Mouse (Mus musculus) frontal cortex, adult (tissue): Measurements from ENCODE around the gene Homer2.
A peak's percentile ranks its signal among the peaks of the same experiment; 100 is the strongest.

Experiments used
- ATAC-seq: cut with Nextera tagmentation; 2 replicates; pipeline ENCODE4 v1.9.2; 2017; ENCODE audit warnings: mild to moderate bottlenecking, moderate library complexity, mixed read lengths; ENCODE audit not compliant: low TSS enrichment

Homer2 gene

DNA sequence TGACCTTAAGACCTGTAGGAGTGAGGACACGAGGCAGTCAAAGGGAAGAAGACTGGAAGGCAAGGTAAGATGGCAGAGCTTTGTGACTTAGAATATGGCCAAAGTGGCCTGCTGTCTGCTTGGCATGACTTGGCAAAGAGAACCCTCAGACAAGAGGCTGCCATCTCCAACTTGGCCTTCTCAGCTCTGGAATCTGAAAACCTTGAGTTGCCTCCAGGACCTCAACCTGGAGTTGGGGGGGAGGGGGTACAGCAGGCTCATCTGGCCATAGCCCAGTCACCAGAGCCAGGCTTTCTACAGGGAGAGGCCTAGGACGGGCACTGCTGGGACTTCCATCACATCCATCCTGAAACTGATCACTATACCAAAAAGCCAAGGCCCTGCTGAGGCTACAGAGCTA is 55.0 kb downstream of the Homer2 start:
- ATAC-seq = no peak

DNA sequence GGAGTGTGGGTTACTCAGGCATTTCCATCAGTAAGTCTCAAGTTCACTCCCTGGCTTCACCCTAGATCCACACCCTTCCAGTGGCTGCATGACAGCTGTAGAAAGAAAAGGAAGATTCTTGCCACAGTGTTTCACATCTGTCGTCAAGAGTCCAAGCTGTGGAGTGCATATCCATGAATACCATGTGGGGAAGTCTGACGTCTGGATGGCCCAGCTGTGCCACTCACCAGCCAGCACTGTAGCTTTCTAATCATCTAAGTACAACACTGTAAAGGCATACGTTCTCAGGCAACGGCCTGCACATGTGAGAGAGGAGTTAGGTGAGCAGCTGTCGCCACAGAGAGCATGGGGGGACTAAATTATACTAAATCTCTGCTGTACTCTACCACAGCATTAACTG is 56.0 kb downstream of the Homer2 start:
- ATAC-seq = no peak

DNA sequence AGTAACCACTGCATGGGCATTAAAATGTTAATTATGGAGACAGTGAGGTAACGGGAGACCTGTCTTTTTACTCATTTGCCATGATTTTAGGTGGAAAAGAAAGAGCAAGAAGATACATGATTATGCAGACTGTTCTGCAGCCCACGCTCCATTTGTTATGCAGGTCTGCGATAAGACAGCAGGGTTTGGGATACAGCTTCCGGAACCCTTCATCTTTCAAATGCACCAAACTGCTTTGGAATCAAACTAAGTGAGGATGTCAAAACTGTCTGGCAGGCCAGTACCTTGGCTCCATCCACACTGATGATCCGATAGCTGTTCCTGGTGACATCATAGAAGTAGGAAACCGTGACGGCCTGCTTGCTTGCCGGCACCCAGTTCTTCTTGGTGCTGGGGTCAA is 58.1 kb downstream of the Homer2 start:
- peak; percentile 35 for ATAC-seq

DNA sequence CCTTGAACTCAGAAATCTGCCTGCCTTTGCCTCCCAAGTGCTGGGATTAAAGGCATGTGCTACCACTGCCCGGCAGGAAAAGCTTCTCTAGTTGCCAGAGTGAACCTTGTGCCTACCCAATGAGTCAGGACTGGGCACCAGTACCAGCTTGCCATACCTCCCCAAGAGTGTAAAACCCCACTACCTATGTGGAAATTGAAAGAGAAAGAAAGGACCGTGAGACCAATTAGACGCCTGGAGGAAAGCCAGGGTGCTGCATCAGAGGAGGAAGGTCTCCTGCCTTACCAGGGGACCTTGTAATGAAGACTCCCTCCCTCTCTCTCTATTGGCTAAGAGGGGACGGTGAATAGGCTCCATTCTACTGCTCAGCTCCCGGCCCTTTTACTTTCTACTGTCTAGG is 59.4 kb downstream of the Homer2 start:
- ATAC-seq = no peak

DNA sequence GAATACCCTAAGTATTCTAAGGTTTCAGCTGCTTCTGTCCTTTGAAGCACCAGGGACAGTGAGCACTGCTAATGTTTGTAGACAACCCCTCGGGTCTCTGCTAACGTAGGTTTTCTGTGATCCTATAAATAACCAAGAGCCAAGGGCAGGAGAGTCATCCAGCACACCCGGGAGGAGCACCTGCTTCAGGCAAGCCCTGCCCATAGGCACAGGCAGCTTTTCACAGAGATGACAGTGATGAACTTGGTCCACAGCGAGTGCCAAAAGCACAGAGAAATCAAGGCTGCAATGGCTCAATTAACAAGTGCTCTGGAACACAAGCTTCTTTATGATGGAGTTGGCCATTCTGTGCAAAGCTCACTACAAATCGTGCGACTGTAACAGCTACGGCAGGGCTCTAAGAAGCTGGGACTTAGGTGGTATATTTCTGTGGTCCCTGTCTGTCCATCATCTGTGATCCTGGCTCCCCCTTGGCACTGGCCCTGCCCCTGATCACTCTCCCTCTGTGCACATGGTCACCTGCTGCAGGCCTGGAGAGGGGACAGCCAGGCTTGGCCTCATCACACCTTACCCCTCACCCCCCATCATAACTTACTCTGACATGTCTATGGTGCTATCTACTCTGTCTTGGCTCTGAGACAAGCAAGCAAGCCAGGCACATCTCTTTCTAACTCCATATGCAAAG is 62.6 kb downstream of the Homer2 start:
- ATAC-seq = no peak

DNA sequence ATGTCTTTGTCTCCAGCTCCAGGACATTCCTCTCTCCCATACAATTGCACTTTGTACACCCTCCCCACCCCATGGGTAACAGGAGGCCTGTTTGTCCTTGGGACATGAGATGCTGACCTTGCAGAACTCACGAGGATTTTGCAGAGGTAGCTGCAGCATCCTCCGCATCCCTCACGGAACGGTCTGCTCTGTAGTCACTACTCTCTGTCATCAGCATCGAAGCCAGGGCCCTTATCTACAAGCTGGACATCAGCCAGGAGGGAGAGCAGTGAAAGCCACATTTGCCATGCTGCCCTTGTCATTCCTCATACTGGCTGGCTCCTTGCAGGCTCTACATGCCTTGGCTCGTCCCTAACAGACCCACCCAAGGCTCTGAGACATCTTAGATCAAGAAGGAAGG is 66.2 kb downstream of the Homer2 start:
- no peak for ATAC-seq

DNA sequence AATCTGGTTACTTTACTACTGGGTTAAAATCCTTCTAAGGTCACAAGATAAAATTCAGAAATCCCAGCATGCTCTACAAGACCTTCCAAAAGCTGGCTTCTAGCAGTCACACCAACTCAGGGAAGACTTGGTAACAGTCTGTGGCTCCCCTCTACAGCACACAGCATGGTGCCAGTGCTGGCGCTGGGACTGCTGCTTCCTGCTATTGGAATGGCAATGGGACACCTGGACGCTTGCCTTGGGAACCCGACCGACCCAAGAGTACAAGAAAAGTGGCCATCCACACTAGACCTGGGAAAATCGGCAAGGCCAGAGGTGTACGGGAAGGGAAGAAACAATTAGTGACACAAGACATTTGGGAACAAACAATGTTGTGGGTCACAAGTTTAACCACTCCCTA is 74.7 kb downstream of the Homer2 start:
- no peak for ATAC-seq

DNA sequence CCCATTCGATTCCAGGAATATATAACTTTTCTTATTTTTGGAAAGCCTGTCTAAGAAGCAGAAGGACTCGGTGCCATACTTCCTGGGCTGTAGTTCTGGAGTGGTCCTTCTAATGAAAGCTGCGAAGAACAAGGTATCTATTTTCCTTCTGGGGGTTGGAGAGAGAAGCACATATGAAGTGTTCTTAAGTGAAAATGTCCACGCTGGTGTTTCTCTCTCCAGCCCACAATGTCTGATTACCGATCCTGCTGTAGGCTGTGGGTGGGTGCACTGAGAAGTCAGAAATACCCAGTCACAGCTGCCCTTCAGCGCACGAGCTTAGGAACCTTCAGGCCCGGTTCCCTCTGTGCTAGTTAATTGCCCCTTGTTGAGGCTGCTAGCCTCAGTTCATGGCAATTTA is 76.1 kb downstream of the Homer2 start:
- ATAC-seq = peak; percentile 81

DNA sequence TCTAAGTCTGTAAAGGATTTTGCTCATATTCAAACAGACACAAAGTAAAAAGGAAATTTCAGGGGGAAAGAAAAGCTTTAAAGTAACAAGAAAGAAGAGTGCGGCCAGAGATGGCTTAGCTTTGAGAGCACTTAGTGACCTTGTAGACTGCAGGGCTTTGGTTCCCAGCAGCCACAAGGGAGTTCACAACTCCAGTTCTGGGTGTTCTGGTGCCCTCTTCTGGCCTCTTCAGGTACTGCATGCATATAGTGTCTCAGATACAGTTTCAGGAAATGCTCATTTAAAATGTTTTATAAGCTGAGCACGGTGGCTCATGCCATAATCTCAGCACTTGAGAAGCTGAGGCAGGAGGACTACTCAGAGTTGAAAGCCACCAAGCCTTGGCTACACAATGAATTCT is 80.9 kb downstream of the Homer2 start:
- no peak for ATAC-seq

DNA sequence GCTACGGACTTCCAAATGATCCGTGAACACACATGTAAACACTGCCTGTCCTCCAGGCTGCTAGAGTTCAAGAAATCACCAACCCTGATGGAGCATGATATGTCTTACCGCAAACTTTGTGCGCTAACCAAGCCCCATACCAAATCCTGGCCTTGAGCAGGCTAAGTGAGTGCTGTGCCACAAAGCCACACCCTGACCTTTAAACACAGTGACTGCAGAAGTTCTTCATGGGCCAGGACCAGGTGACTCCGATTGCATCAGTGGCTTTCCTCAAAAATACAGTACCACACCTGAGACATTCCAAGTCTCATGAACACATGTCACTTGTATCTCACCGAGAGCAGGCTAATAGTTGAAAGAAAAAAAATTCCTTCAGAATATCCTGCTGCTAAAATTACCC is 83.6 kb downstream of the Homer2 start:
- no peak for ATAC-seq

DNA sequence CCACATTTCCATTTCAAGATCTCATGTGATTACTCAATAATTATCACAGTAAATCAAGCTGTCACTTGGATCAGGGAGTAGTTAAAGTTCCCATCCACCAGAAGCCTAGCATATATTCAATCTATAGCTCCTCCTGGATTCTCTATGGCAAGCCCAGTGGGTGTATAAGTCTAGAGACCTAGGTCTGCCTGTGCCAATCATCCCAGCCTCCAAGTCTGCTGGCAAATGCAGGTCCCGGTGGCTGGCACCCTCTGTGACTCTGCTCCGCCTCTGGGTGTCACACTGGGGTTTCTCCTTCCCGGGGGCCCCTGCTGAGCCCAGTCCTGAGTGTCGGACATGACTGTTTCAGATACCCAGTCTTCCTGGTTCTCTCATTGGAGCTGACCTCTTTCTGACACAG is 84.5 kb downstream of the Homer2 start:
- no peak for ATAC-seq

DNA sequence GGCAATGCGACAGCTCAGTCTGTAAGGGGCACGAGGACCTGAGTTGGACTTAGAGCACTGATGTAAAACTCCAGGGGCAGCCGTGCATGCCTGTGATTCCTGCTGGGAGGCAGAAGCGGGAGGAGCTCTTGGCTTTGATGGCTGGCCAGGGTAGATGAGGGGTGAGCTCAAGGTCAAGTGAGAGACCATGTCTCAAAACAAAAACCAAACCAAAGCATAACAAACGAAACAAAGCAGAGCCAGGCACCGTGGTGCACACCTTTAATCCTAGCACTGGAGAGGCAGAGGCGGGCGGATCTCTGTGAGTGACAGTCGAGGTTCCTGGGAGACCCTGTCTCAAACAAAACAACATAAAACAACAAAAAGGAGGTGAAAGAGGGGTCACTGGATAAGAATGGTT is 92.3 kb downstream of the Homer2 start:
- no peak for ATAC-seq

DNA sequence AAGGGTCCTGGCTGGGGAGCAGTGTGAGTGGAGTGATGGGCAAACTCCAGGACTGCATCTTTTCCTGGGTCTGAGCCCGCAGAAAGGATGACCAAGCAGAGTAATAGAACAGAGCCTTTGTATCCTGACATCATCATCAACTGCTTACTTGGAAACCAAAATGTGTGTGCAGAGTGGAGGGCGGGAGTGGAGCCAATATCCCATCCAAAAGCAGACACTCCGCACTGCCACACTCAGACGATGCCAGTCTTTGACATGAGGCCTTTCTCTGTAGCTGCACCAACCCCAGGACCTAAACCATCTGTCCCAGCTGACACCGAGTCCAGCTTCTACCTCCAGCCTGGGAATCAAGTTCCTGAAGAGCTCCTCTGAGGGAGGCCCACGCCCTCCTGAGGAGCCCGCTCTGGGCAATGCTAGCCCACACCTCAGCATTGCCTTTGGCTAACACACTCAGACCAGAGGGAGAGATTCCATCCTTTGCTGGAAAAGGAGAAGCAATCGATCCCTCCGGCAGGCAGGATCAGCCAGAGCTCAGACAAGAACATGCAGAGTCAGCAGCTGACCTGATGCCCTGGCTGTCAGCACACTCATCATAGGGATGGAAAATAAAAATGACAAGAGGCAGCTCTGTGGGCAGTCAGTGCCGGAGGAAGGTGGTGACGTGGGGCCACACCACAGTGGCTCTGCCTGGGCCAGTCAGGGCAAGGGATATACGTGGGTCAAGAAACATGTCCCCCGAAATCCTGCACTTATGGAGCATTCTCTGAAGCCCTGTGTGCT is 94.3 kb downstream of the Homer2 start:
- ATAC-seq = no peak

DNA sequence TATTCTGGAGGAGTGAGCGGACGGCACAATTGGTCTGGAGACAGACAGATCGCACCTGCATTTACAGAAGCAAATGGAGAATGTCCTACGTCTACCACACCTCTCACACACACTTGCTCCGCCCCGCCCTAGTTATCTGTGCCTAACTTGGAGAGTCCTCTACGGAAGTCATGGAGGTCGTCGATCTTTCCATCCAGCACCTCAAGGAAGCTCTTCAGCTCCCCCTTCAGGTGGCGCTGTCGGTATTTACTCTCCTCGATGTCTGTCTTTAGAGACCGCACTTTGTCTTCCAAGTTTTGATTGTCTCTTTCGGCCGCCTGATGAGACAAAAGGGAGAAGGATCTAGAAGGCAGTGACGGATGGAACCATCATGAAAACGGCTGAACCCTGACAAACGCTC is 97.2 kb downstream of the Homer2 start:
- ATAC-seq = no peak

DNA sequence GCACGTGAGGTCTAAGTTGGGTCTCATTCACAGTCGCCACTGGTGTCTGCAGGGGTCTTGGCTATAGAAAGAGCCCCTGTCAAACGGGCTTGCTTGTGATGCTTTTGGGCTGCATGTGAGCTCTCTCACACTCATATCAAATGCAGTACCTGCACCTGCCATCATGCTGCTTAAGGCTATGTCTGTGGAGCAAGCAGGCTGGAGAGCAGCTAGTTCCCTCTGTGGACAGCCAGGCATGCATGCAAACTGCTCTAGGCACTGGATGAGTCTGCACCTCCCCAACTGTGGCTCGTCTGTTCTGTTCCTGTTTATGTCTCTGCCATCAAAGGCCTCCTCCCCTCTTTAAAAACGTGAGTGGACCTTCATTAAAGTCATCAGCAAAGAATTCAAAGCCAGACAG is 100.9 kb downstream of the Homer2 start:
- no peak for ATAC-seq

DNA sequence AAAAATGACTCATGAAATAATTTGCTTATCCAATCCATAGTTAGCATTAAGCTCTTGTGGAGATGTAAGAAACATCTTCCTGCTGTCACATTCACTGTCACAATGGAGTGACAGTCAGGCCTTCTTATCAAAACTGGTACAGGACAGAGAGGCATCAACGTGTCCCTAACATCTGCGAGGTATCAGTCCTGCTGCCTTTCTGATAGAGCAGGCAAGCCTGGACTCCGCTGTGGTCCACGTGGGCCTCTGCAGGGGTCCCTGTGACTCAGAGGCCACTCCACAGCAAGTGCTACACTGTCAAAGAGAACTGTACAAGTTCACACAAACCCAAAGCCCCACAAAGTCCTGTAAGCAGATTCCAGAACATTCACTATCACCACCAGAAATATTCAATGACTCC is 101.8 kb downstream of the Homer2 start:
- ATAC-seq = no peak

DNA sequence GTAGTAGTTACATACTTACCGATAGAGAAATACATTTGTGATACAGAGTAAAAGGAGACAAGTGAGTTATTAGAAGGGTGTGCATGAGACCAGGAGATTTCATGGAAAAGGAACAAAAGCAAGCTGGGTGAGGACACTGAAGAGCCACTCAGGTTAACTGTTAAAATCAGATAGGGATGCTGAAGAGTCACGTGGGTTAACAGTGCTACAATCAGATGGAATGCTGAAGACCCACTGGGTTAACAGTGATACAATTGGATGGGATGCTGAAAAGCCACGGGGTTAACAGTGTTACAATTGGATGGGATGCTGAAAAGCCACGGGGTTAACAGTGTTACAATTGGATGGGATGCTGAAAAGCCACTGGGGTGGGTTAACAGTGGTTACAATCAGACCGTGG is 102.3 kb downstream of the Homer2 start:
- ATAC-seq = no peak

DNA sequence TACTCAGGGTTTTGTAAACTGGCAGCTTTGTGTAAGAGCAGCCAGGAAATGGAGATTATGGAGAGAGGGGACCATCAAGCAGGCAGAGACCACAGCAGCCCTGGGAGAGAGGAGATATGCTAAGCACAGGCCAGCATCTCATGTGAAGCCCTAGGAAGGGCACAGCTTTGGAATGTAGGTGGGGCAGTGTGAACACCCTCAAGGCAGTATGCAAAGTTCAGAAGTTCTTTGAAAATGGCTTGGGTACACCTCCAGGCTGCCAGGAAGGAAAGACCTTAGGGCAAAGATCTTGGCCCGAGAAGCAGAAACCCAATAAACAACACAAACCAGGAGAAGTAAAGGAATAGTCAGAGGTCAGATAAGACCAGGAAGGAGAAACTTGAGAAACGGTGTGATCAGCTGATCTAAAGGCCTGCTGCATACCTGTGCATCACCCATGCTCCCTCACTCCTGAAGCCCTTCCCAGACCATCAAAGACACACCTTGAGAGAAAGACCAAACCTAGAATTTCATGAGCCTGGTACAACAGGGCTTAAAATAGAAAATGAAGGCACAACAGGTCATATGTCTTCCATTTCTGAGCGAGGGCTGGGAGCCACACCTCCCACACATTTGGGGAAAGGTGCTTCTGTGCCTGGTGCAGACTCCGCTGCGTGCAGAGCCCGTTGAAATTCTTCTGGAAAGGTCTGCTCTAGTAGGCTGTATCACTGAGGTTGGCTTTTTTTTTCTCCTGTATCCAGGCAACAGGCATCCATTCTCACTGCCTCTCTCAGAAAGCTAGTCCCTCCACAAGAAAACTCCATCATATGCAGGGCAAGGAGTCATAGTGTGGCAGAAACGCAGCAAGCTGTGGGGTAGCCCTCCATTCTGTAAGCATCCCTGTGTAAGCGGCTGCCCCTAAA is 107.7 kb downstream of the Homer2 start:
- peak; percentile 82 for ATAC-seq

DNA sequence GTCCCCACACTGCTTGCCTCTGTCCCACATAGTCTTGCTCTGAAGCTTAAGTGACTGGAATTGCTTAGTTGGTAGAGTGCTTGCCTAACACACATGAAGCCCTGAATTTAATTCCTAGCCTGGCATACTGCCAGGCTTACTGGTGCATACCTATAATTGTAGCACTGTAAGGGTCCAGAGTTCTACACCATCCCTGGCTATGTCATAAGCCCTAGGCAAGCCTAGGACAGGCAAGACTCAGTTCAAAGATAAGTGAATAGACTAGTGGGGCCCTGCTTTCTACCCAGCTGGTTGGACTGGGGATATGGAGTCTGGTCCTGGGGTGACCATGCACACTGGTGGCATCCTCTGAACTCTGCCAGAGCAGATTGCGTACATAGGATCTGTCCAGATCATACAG is 109.7 kb downstream of the Homer2 start:
- ATAC-seq = no peak

DNA sequence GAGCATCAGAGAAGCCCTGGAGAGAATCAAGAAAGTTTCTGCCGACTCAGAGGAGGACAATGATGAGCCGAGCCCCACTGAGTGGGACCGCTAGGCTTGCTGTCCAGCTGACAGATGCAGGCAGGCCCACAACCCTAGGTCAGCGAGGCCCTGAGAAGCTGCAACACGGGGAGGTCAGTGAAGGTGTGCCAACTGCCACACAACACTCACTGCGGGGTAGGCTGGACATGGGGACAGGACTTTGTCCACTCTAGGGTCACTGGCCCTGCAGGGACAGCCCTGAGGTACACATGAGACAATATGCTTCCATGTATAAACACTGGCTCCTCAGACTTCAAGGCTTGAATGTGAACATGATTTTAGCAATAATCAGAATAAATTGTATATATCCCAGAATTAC is 111.2 kb downstream of the Homer2 start:
- no peak for ATAC-seq

DNA sequence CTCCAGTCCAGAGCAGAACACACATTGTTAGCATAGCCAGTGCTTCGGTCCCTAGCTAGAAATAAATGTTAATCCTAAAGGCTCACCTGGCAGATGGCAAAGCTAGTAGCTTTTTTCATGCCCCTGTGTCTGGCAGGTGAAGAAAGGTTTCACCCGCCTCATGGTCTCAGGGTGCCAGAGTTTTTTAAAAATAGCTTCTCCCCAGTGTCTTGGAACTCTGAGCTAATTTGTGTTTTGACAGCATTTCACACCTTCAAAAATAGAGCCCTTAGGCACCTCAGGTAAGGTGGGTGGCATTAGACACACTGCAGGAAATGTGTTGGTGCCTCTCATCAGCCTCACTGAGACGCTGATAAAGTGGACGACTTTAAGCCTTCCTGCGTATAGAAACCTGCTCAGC is 112.3 kb downstream of the Homer2 start:
- no peak for ATAC-seq

DNA sequence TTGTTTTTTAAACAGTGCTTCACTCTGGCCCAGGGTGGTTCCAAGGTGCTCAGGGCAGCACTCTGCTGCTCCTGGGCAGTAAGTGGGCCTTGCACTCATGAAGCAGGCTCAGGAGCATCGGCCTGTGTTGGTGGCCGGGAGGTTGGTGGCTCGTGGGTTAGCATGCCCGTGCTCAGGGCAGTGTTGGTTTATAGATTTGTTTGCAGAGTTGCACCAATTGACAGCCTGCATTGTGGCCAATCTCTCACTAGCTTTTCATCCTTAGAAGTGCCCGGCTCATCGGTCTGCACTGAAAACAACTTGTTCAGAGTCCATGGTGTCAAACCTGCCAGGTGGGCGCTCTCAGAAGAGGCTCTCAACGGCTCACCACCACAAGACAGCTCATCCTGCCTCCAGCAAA is 113.9 kb downstream of the Homer2 start:
- ATAC-seq = no peak

DNA sequence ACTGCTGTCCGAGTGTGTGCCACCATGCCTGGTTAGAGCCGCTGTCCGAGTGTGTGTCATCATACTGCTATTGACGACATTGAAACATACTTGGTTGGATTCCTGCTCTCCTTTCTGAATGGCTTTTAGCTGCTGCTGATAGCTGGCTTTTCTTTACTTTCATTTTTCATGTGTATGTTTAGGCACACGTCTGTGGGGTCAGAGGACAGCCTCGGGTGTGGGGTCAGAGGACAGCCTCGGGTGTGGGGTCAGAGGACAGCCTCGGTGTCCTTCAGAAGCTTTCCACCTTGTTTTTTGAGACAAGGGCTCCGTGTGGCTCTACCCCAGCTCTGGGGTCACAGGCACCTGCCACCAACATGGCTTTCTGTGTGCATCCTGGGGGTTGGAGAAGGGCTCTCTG is 114.6 kb downstream of the Homer2 start:
- ATAC-seq = no peak
